Mouse (Mus musculus) bone marrow macrophage, adult 2 months (primary cell): Measurements from ENCODE around the gene Tmem167b.

Source experiments
- CTCF ChIP-seq: IDR thresholded peaks from 2 replicates; pipeline ENCODE4 v1.5.1; 2012; ENCODE audit warnings: low read depth, mild to moderate bottlenecking, low read length, moderate library complexity
- POLR2A ChIP-seq: IDR thresholded peaks from 2 replicates; pipeline ENCODE4 v1.6.1; 2012; ENCODE audit warnings: mild to moderate bottlenecking, low read depth, low read length, borderline replicate concordance

GRCm38 (mm10) chr3:108523415-108523814 is 38.9 kb downstream of the Tmem167b start:
- no peak for TF ChIP-seq CTCF
- TF ChIP-seq POLR2A, result no peak
